Comparison of ENCODE assay signal across 11 mouse cellular contexts in genomic region chr2:38471745-38472144, GRCm38 (mm10). TPM values are rescaled to one million over a fixed set of nuclear protein-coding genes. Genes with fewer than 3 reads are reported as not detected.
A peak's percentile ranks its signal among the peaks of the same experiment; 100 is the strongest.
DNase-seq lines count a peak whose midpoint lies in the region; ATAC-seq lines count a peak whose summit lies in the region.
"Had no signal": no experiment of that assay in that cellular context is flagged by ENCODE, and none has a peak within 500 bp of the region (broad histone marks: within the 10 kb centered on the region; RNA-seq: fewer than 3 reads in every experiment).

No protein-coding gene starts in this region.

- H3K36me3 ChIP-seq in macrophage (ENCODE audit: inconsistent target) = no peaks in the 10 kb centered on the region
- no peaks in the 10 kb centered on the region for H3K36me3 ChIP-seq in heart, embryonic 12.5 days
- H3K36me3 ChIP-seq: forebrain, embryonic 10.5 days had no signal

- H3K9me3 ChIP-seq in heart, embryonic 12.5 days (replicated peaks) = no peaks in the 10 kb centered on the region
- H3K9me3 ChIP-seq: forebrain, embryonic 10.5 days had no signal

- no peak overlapping the region for H3K9ac ChIP-seq in heart, embryonic 12.5 days
- H3K9ac ChIP-seq: hindbrain, embryonic 14.5 days had no signal

- H3K4me1 ChIP-seq in heart, embryonic 12.5 days (replicated peaks) = 0 out of 2 replicates have a peak, but pooled peaks cover 7% of the 10 kb centered on the region
- H3K4me1 ChIP-seq: forebrain, embryonic 10.5 days had no signal

- H3K79me2 ChIP-seq in macrophage (ENCODE audit: inconsistent target) = no peaks in the 10 kb centered on the region

- no peak for ATAC-seq in heart, embryonic 12.5 days (ENCODE audit: insufficient number of reproducible peaks, low FRiP score)

- H3K4me2 ChIP-seq in heart, embryonic 12.5 days = no peak overlapping the region
- H3K4me2 ChIP-seq: hindbrain, embryonic 14.5 days had no signal

- WGBS in macrophage (ENCODE audit: missing documents) = 21% methylated on average over 5 of the region's 5 CpGs
- WGBS in heart, embryonic 12.5 days = 52% methylated on average over 5 of the region's 5 CpGs

- no peak overlapping the region for H3K4me3 ChIP-seq in macrophage (ENCODE audit: inconsistent target)
- H3K4me3 ChIP-seq in heart, embryonic 12.5 days = no peak overlapping the region
- H3K4me3 ChIP-seq: forebrain, embryonic 10.5 days had no signal

- DNase-seq in lung, postnatal 36 days = peak; percentile 33
- no peak for DNase-seq in lung, postnatal 25 days (ENCODE audit: low spot score)
- peak; percentile 14 for DNase-seq in brain, adult 2 months (ENCODE audit: low read depth, low spot score)
- DNase-seq in yolk sac, embryonic 10.5 days (ENCODE audit: low spot score) = peak; percentile 36
- DNase-seq in embryo, embryonic 10 days (ENCODE audit: low spot score) = no peak
- DNase-seq in layer of hippocampus, adult 11-12 months (ENCODE audit: low spot score) = no peak
- DNase-seq: layer of hippocampus, adult 9-11 months had no signal

- peak overlapping the region; percentile 55 for H3K27ac ChIP-seq in macrophage
- H3K27ac ChIP-seq in heart, embryonic 12.5 days (ENCODE audit: poor library complexity, severe bottlenecking) = no peak overlapping the region
- H3K27ac ChIP-seq: forebrain, embryonic 10.5 days; hindbrain, embryonic 14.5 days had no signal

- 0 out of 2 replicates have a peak, but pooled peaks cover 5% of the 10 kb centered on the region for H3K27me3 ChIP-seq in heart, embryonic 12.5 days (replicated peaks)

RNA-seq across cellular contexts. Expression of gene Nek6, which starts 39.7 kb away (rescaled TPM):
- 10 to 100 TPM in 24 of 26 experiments, 1 to 10 TPM in 2; 7.6 to 91.2 (median 22.2) TPM for total RNA-seq in macrophage (2018; cell fraction: chromatin; rRNA removed)
- 10 to 100 TPM; 21.6 to 55.9 (median 38.0) TPM for total RNA-seq in macrophage (2018; cell fraction: cytosol; rRNA removed)
- total RNA-seq in macrophage (2018; cell fraction: nucleus; rRNA removed) = 100 to 1,000 TPM in 1 of 26 experiments, 10 to 100 TPM in 24, 1 to 10 TPM in 1; 9.4 to 134 (median 28.9) TPM
- polyA plus RNA-seq in macrophage (2018) = 25.6 to 82.5 TPM (median 33.5 TPM) in 3 replicates
- polyA plus RNA-seq in heart, embryonic 12.5 days (2016; fragmentation: Nextera tagmentation; extraction: Ambion mirVana) = 71.8 and 79.2 TPM in 2 replicates

Comparison
In these comparisons a context has a peak if more than half of its experiments do, and no peak if none do; other contexts are left out.
1. DNase-seq: peak in lung, postnatal 36 days (single experiment), brain, adult 2 months (single experiment) and yolk sac, embryonic 10.5 days (single experiment); none in lung, postnatal 25 days (single experiment), embryo, embryonic 10 days (single experiment) and layer of hippocampus, adult 11-12 months (single experiment).